Mouse (Mus musculus) liver, embryonic 14.5 days (tissue): ENCODE data around the gene Mthfs. TPM values are rescaled to one million over a fixed set of nuclear protein-coding genes. Genes with fewer than 3 reads are reported as not detected.

Experiments used
- ATAC-seq: fragments of 200-750 bp; cut with Nextera tagmentation; 2 replicates; pipeline ENCODE4 v1.8.0; 2017; ENCODE audit warnings: moderate number of reproducible peaks, mild to moderate bottlenecking, moderate library complexity; ENCODE audit not compliant: insufficient read depth
- DNase-seq, 3 experiments: peaks; one replicate each; pipeline ENCODE4 v3.0.0-alpha.2; 2012 to 2013; ENCODE audit warnings: low read depth in 3 of 3, low spot score in 3 of 3
- H3K27ac ChIP-seq: fragments of 300-500 bp; sonication (generic); 2 replicates; pipeline ENCODE4 v1.5.1; 2014; ENCODE audit warnings: moderate library complexity, mild to moderate bottlenecking, control low read depth, inconsistent platforms
- H3K27me3 ChIP-seq: fragments of 300-500 bp; sonication (generic); 2 replicates; pipeline ENCODE4 v1.6.1; 2014; ENCODE audit warnings: mild to moderate bottlenecking, low read length, moderate library complexity; ENCODE audit not compliant: control insufficient read depth, insufficient read depth
- H3K36me3 ChIP-seq: fragments of 300-500 bp; sonication (generic); replicated peaks from 2 replicates; pipeline ENCODE4 v1.6.1; 2014; ENCODE audit warnings: low read depth; ENCODE audit not compliant: control insufficient read depth, insufficient read depth
- H3K4me1 ChIP-seq, 2 experiments: fragments of 200-500 bp in 1 of 2; fragments of 300-500 bp in 1 of 2; sonication (generic) in 1 of 2; replicated peaks; 2 replicates each; pipeline ENCODE4 v1.6.1; 2012 to 2014; ENCODE audit warnings: antibody characterized with exemption in 1 of 2, inconsistent platforms in 1 of 2, low read length in 1 of 2; ENCODE audit not compliant: control insufficient read depth in 2 of 2, insufficient read depth in 2 of 2
- H3K4me2 ChIP-seq: fragments of 300-500 bp; sonication (generic); 2 replicates; pipeline ENCODE4 v1.6.1; 2014; ENCODE audit warnings: low read depth, mild to moderate bottlenecking, control low read depth, moderate library complexity
- H3K4me3 ChIP-seq, 2 experiments: fragments of 200-500 bp in 1 of 2; fragments of 300-500 bp in 1 of 2; sonication (generic) in 1 of 2; 2 replicates each; pipeline ENCODE4 v1.5.1; 2012 to 2014; ENCODE audit warnings: low read depth in 2 of 2, low read length in 2 of 2, mild to moderate bottlenecking in 2 of 2, control low read depth in 1 of 2, inconsistent platforms in 1 of 2, moderate library complexity in 1 of 2; ENCODE audit not compliant: insufficient read depth in 1 of 2
- H3K9ac ChIP-seq: fragments of 300-500 bp; sonication (generic); replicated peaks from 2 replicates; pipeline ENCODE4 v1.6.1; 2014; ENCODE audit warnings: mild to moderate bottlenecking, control low read depth, moderate library complexity
- H3K9me3 ChIP-seq: fragments of 300-500 bp; sonication (generic); 2 replicates; pipeline ENCODE4 v1.6.1; 2016; ENCODE audit warnings: low read length, mixed read lengths; ENCODE audit not compliant: control insufficient read depth
- CTCF ChIP-seq: IDR thresholded peaks from 2 replicates; pipeline ENCODE4 v1.5.1; 2016; ENCODE audit warnings: antibody characterized with exemption, low read depth, control low read depth
- EP300 ChIP-seq: IDR thresholded peaks from 2 replicates; pipeline ENCODE4 v1.6.1; 2016; ENCODE audit warnings: antibody characterized with exemption, low read depth
- WGBS: fragments of 180-500 bp; shearing (Covaris S2); extraction: QIAGEN DNeasy Blood & Tissue Kit; methylation state at CpG from one replicate; pipeline ENCODE4 v1.1.7; 2014; ENCODE audit not compliant: insufficient replicate concordance; 5-methylcytosine and 5-hydroxymethylcytosine counted together
- polyA plus RNA-seq, 2 experiments: library from polyadenylated mRNA; depleted of rRNA in 1 of 2; stranded (reverse) in 1 of 2; unstranded in 1 of 2; fragments of >200 nt; fragmentation: Nextera tagmentation in 1 of 2; extraction: Ambion mirVana in 1 of 2; gene quantifications; 2 replicates each; pipeline versions ENCODE4 v1.2.1 to v1.2.3; 2012 to 2014

Gene Mthfs
- polyA plus RNA-seq, 2 experiments = 8.1 to 13.8 TPM

- WGBS = 36% methylated on average over 5 of the region's 5 CpGs
- Histone ChIP-seq H3K27ac (no peak overlapping the region), H3K4me2 (no peak overlapping the region), H3K4me3 (no peak overlapping the region), H3K27me3 (no peaks in the 10 kb centered on the region), H3K36me3 (no peaks in the 10 kb centered on the region), H3K9ac (no peak overlapping the region), H3K9me3 (no peaks in the 10 kb centered on the region), H3K4me1 (no peaks in the 10 kb centered on the region)
- no peak for TF ChIP-seq CTCF
- TF ChIP-seq EP300 = no peak
- DNase-seq (no peak), ATAC-seq (no peak)
Observed at GRCm38 (mm10) chr9:89267572-89267971, 57.1 kb downstream of the Mthfs start.

- DNase-seq = no peak
- Histone ChIP-seq H3K36me3 (no peaks in the 10 kb centered on the region), H3K4me2 (no peak overlapping the region), H3K9me3 (no peaks in the 10 kb centered on the region), H3K4me1 (no peaks in the 10 kb centered on the region), H3K27ac (no peak overlapping the region), H3K27me3 (no peaks in the 10 kb centered on the region), H3K4me3 (no peak overlapping the region), H3K9ac (no peak overlapping the region)
- 41% methylated on average over 2 of the region's 2 CpGs for WGBS
- TF ChIP-seq EP300 (no peak), CTCF (no peak)
- no peak for ATAC-seq
Observed at GRCm38 (mm10) chr9:89270376-89270775, 59.9 kb downstream of the Mthfs start.

DNA sequence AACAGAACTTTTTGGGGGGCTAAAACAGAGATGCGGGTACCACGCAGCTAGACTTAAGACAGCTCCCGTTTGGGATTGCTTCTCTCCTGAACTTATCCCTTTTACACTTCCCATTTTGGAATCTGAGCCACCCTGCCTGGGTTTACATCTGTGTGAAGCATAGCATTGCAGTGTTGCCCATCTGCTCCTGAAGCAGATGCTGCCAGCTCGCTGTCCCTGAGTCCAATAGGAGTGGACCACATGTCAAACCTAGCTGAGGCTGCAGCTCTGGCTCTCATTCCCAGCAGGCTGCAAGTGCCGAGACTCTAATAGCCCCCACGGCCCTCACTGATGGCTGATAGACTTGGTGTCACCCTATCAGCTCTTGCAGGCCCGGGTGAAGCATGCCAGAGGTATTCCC, 63.3 kb downstream of the Mthfs start:
- Histone ChIP-seq H3K27me3 (no peaks in the 10 kb centered on the region), H3K4me2 (no peak overlapping the region), H3K4me1 (no peaks in the 10 kb centered on the region), H3K9ac (no peak overlapping the region), H3K4me3 (no peak overlapping the region), H3K9me3 (no peaks in the 10 kb centered on the region), H3K36me3 (no peaks in the 10 kb centered on the region), H3K27ac (no peak overlapping the region)
- ATAC-seq = no peak
- 62% methylated on average over 7 of the region's 7 CpGs for WGBS
- DNase-seq = no peak
- TF ChIP-seq EP300 (no peak), CTCF (no peak)

DNA sequence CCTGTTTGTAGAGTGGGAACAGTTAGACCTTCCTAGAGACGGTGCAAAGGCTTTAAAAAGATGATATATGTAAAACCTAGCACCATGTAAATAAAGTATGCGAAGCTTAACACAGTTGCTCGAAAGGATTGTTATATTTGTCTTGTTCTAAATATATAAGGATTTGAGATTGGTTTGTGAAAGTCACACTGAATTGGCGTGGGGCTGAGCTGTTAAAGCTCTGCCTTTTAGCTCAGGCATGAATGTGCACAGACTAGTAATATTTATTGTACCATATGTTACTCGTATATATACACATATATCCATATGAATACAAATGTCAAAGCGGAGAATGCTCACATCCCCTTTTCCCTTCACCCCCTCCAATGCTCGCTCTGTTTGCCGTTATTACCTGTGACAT, 67.7 kb downstream of the Mthfs start:
- ATAC-seq (no peak), DNase-seq (no peak)
- H3K4me3 ChIP-seq = no peak overlapping the region
- no peaks in the 10 kb centered on the region for H3K4me1 ChIP-seq
- H3K27me3 ChIP-seq = no peaks in the 10 kb centered on the region
- TF ChIP-seq EP300 = no peak
- 63% methylated on average over 8 of the region's 8 CpGs for WGBS
- H3K4me2 ChIP-seq = no peak overlapping the region
- no peak overlapping the region for H3K9ac ChIP-seq
- H3K27ac ChIP-seq = no peak overlapping the region
- H3K36me3 ChIP-seq = no peaks in the 10 kb centered on the region
- no peaks in the 10 kb centered on the region for H3K9me3 ChIP-seq

DNA sequence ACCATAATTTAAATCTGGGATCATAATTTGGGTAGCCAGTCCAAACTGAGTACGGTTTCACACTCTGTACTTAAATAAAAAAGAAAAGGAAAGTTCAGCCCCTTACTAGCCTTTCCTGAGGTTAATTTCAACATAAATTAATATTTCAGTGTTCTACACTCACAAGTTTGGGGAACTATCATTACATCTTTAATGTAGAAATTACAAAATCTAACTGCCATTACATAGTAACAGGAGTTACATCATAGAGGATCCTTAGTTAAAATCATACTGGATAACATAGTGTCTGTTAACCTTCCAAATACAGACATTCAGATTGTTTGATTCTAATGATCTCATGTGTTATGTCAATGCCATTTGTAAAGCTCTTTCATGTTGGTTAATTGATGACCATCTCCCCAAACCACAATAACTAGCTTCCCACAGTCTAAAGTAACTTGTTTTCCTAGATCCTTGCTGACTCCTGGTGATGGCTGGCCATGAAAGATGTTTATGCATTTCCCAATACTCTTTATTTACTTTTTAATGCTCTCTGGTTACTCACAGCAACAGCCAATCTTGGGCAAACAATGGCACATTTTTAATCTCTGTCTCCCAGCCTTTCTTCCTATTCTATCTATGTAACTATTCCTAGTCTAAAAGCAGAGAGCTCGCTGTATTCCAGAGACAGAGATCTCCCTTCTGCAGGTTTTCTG, 72.0 kb downstream of the Mthfs start:
- Histone ChIP-seq H3K36me3 (no peaks in the 10 kb centered on the region), H3K4me2 (no peak overlapping the region), H3K9ac (no peak overlapping the region), H3K27ac (no peak overlapping the region), H3K27me3 (no peaks in the 10 kb centered on the region), H3K9me3 (no peaks in the 10 kb centered on the region), H3K4me1 (no peaks in the 10 kb centered on the region), H3K4me3 (no peak overlapping the region)
- TF ChIP-seq CTCF (no peak), EP300 (no peak)
- no peak for ATAC-seq
- WGBS = 52% methylated on average over 2 of the region's 2 CpGs
- no peak for DNase-seq
